Mouse (Mus musculus) stomach, postnatal 0 days (tissue): ENCODE measurements around the gene Vps11.

ENCODE experiments used
- CTCF ChIP-seq: IDR thresholded peaks from 2 replicates; pipeline ENCODE4 v1.5.1; 2016; ENCODE audit warnings: antibody characterized with exemption, low read depth, mild to moderate bottlenecking, moderate library complexity
- EP300 ChIP-seq: optimal IDR thresholded peaks from 2 replicates; pipeline ENCODE3; 2016; ENCODE audit warnings: antibody characterized with exemption

DNA sequence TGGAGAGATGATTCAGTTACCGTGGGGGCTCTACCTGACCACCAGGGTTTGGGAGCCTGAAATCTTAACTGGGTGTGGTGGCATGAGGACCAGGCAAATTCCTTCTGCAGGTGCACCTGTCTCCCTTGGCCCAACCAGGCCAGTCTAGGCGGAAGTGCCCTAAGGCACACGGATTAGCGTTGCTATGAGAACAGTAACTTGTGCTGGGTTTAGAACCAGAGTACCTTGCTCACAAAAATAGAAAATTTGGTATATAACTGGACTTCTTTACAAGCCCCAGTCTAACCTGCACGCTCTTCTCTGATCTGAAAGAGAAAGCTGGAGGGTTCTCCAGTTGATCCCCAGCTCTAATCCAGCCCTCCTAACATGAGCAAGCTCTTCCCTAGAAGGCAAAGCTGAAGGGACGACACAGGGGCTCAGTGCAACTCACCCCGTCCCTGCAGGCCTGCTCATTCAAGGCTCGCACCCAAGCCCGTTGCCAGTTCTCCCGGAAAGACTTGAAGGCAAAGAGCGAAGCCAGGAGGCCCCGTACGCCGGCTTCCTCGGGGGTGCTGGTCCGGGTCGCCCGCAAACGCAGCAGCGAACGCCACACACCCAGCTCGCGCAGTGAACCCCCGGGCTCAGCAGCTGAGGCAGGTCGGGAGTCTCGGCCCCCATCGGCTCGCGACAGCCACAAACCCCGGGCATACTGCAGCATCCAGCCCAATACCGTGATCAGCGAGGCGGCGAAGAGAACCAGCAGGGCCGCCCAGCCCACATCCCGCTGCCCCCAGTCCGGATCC, 42.2 kb downstream of the Vps11 start:
- TF ChIP-seq EP300 (no peak), CTCF (no peak)
